Mouse (Mus musculus): ENCODE measurements around the gene Uck2.

Gene Uck2

DNA sequence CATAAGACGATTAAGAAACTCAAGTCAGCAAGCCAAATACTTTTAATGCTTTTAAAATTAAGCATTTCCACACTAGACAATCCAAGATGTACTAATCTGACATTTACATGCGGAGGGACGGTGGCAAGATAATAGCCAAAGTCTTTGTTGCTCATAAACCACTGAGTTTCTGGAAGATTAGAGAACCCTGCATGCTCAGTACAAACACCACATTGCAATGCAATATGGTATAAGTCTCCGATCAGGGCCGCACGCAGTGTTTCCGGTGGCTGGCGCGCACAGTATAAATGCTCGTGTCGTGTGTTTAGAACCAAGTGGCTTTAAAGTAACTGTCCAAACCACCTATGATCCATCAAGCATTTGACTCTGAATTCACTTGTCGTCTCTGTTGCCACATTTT is 31.5 kb downstream of the Uck2 start:
- no peak for DNase-seq (ENCODE audit: low spot score in 2 of 2)

DNA sequence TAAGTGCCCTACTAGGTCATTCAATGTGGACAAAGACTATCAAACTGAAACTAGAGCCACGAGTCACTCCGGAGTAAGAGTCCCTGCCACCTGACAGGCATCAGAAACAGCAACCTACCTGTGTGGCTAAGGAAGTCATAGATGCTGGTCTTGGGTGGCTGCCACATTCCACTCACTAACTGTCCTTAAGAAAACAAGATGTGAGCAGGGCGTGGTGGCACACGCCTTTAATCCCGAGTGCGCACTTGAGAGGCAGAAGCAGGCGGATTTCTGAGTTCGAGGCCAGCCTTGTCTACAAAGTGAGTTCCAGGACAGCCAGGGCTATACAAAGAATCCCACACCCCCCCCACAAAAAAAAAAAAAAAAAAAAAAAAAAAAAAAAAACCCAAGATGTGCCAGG is 35.2 kb downstream of the Uck2 start:
- no peak for DNase-seq (ENCODE audit: low spot score in 2 of 2)

DNA sequence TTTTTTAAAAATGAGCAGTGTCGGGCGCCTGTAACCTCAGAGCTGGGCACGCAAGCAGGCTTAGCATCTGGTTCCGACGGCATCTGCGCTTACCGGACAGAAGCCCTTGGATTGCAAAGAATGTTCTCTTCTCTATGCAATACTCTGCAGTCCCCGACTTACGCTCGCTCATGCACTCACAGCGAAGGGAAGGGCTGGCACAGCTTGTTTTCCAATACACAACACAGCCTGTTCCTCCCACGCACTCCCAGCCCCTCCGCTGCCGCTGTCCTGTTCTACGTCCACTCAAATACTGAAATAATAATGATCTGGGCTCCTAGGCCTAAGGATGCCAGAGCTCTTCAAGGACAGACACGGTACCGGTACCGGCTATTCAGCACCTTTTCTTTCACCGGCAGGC is 35.9 kb downstream of the Uck2 start:
- DNase-seq (ENCODE audit: low spot score in 2 of 2), result no peak

DNA sequence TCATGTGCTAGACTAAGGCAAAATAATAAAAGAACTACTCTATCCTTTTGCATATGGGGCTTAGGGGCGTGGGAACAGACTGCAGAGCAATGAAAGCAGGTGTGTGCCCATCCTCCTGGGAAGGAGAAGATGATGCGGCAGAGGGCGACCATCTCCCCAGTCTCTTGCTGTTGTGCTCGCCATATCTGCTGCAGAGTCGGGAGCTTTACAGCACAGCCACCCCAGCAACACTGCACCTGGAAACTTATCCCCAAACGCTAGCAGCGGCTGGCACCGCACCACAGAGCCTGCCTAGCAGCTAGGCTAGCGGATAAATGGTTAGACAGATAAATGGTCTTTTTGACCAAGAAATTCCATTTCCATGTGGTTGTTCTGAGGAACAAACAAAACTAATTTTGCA is 37.2 kb downstream of the Uck2 start:
- DNase-seq (ENCODE audit: low spot score in 2 of 2), result no peak

DNA sequence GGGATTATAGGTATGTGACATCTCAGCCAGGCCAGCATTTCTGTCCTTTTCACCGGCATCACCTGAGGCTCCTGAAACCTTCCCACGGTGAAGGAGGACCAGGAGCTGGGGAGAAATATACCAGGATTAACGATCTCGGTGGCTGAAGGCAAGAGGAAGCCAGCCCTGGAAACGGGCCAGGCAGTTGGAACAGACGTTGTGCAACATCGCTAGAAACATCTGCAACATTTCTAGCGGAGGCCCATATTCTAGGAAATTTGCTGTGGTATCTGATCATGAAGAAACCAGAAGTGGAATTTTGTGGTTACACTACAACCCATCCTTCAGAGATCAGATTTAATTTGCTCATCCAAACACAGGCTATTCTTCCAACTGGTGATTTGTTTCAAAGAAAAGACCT is 38.1 kb downstream of the Uck2 start:
- no peak for DNase-seq (ENCODE audit: low spot score in 2 of 2)

DNA sequence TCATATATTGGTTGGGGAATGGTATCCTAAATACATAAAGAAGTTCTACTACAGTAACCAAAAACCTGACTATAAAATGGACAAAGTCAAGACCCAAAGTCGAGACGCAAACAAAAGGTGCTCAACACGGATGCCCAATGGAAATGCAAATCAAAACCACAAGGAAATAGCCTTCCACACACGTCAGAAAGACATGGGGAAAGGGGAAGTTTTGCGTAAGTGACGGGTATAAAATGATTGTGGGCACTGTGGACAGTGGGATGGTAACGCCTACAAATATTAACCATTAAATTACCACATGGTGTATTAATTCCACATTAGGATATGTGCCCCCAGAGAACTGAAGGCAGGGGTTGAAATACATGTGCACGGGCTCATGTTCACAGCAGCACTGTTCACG is 38.8 kb downstream of the Uck2 start:
- DNase-seq (ENCODE audit: low spot score in 2 of 2), result no peak

DNA sequence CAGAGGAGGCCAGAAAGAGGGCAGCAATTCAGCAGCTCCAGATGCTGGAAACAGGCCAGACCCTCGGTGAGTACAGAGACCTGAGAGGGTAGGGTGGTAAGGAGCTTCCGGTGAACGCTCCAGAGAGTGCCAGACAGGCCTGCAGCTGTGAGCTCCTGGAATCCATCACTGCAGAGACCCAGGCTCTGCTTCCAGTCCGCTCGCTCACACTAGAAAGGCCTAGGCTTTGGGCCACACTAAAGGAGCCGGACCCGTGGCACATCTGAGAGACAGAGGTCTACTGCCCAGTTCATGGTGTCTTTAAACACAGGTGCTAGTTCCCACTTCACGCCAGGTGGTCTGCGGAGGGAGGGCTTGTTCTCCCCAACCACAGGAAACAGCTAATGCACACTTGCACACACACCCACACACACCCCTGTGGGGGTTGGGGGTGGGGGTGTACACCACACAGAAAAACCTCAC is 39.9 kb downstream of the Uck2 start:
- peak; percentile 17 to 27 for DNase-seq (ENCODE audit: low spot score in 2 of 2)

DNA sequence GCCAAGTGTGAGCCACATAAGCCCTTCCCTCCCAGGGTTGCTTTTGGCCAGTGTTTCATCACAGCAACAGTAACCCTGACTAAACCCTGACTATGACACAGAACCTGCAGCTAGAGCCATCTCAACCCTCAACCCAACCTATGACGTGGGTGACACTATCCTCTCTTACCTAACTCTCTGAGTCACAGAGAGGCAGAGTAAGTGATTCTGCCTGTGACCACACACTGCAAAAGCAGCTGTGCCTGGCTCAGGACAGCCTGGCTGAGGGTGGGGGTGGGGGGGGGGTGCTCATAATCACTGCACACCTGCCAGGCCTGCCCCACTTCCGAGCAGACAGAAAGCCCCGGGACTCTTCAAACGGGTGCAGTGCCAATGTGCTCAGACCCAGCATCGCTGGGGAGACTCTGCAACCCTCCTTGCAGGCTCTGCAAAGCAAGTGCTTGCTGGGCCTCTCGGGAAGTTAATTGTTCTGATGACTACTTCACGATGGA is 42.9 kb downstream of the Uck2 start:
- DNase-seq (ENCODE audit: low spot score in 2 of 2), result no peak

DNA sequence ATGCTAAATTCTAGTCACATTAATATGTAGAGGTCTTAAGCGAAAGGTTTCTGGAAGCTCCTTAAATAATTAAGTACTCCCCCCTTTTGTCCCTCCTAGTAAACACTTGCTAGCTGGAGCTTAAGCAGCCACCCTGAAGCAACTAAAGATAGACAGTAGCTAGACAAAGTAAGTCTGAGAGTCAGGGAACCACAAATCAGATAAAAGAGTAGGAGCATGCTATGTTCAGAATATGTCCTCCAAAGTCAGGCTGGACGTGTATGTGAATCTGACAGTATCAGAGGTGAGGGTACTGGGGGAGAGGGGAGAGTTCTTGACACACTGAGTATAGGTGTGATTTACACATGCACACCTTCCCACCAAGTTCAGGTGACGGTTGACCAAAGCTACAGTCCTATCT is 43.6 kb downstream of the Uck2 start:
- no peak for DNase-seq (ENCODE audit: low spot score in 2 of 2)

DNA sequence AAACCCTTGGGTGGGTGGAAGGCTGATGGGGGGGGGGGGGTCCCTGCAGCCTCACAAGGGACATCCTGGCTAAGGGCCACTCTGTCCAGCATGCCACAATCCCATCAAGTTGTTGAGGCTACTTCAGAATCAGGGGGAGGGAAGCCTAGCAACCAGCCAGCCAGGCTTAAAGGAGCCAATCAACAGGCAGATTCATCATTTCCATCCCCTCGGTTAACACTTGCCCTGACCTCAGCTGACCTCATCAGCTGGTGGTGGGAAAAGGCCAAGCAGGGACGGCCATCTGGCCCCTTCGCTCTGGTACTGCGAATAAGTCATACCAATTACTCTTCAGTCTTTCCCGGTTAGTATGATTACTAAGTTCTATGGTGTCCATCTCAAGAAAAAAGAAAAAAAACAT is 44.8 kb downstream of the Uck2 start:
- DNase-seq (ENCODE audit: low spot score in 2 of 2), result no peak

DNA sequence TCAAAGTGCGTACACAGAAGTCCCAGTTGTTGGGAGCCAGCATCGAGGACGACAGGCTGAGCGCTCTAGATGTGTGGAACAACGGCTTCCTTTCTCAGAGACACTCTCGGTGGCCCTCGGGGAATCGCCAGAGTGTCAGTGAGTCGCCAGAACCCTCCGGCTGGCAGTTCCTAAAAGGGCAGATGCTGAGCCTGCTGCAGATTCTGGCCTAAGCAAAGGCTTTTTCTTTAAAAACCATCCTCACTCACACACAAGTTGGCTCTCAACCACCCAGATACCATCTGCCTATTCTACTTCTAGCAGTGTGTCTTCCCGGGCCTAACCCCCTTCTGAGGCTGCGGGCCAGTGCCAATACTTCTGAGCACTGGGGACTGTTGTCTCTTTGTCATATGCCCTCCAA is 45.2 kb downstream of the Uck2 start:
- DNase-seq (ENCODE audit: low spot score in 2 of 2), result no peak

DNA sequence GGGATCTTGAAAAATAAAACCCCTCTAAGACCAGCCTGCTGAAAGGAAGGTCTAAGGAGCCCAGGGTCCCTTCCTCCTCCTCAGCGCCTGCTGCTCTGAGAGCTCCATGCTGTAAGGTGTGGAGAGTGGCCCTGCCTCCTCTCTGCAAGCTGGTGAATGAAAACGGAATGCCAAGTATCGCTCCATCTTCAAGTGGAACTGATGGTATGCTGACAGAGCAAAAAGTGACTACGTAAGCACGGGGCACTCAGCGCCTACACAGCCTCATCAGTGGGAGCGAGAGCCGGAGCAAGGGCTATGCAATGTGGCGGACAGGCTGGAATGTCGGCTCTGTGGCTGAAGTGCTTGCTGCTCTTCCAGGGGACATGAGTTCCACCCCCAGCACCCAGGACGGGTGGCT is 47.3 kb downstream of the Uck2 start:
- no peak for DNase-seq (ENCODE audit: low spot score in 2 of 2)

DNA sequence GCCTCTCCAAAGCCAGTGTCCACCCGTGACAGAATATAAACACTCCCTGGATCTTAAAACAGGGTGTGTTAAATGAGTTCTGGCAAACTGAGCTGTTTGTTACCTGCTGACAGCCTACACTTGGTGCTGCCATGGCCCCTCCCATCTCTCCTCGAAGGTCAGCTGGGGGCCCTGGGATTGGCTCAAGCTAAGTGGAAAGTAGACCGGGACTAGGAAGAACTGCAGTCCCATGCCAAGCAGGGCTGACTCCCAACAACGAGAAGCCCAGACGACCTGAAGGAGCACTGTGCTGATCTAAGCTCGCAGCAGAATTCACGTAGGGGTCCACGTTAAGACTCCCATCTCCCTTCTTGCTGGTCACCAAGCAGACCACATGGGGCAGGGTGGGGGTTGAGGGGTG is 48.3 kb downstream of the Uck2 start:
- DNase-seq (ENCODE audit: low spot score in 2 of 2), result no peak

DNA sequence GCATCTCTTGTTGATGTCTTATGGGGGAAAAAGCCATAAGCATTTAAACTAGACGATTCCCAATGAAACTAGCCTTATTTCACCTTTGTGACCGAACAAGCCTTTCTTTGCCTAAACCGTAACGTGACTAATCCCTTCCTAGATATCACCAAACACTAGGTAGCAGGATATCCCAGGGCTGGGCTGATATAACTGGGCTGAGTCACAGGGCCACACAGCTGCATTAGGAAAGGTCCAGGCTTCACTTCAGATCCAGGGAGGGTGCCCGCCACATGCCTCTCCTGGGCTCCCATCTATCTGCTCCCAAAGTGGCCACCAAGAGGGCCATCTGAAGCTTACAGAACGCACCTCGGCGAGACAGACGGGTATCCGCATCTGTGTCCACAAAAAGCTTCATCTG is 50.8 kb downstream of the Uck2 start:
- no peak for DNase-seq (ENCODE audit: low spot score in 2 of 2)

DNA sequence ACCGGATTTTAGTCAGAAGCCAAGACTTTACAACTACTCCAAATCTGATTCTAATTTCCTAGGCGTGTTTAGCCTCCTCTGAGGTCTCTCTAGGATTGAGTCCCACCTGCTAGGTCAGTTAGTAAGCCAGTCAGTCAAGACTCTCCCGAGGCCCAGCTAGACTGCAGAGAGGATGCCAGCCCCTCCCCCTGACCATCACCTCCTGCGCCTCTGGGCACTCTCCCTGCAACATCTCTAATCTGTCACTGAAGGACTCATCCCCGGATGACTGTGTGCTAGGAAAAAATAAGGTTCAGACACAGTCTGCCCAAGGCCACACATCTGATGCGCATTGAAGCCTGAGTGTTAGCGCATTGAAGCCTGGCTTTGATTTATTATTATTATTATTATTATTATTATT is 52.2 kb downstream of the Uck2 start:
- no peak for DNase-seq (ENCODE audit: low spot score in 2 of 2)

DNA sequence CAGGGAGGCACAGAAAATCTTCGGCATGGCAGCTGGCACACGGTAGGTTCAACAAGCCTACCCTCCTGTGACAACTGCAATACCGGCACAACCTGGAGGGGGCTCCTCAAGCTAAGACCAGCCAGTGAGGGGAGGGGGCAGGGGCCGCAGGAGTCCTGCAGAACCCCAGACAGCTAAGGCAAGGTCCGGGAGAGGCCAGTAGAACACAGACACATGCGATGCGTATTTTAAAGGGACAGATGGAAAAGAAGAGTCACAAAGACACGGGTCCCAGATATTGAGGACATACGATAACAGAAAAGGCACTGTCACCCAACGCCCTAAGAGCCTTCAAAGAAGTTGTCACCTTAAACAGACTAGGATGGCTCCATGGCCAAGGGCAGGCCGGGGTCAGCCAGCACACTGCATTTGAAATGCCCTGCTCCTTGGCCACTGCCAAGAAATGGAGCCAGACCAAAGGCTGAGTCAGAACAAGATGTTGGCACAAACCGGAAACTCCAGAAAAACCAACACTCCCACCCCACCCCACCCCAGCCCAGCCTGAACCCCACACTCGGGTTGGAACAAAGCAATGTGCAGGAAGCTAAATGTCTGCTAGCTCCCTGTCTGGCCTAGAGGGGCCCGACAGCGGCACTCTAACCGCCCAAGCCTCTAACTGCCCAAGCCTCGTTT is 53.4 kb downstream of the Uck2 start:
- no peak for DNase-seq (ENCODE audit: low spot score in 2 of 2)

DNA sequence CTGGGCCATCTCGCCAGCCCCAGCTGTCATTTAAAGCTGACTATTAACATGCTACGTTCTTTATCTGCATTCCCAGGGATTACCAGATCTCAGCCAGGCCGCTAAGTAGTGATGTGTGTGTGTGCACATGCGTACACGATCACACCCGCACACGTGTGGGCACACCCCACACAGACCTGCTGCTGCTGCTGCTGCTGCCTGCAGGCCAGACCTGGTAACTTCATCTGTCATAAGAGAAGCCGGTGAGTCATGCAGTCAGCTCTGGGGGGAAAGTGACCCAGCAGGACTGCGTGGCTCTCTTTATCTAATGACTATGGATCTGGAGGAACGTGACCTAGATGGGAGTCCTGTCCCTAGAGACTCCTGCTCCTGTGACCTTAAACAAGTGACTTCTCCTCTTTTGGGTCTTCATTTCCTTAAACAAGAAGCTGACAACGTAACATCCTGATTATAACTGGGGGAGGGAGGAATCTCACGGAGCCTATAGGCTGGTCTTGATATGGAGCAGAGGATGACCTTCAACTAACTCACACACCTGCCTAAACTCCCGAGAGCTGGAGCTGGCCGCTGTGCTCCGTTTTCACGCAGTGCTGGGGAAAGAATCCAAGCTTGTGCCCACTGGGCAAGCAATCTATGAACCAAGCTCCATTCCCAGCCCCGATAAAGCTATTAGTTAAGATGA is 54.0 kb downstream of the Uck2 start:
- DNase-seq (ENCODE audit: low spot score in 2 of 2), result no peak

DNA sequence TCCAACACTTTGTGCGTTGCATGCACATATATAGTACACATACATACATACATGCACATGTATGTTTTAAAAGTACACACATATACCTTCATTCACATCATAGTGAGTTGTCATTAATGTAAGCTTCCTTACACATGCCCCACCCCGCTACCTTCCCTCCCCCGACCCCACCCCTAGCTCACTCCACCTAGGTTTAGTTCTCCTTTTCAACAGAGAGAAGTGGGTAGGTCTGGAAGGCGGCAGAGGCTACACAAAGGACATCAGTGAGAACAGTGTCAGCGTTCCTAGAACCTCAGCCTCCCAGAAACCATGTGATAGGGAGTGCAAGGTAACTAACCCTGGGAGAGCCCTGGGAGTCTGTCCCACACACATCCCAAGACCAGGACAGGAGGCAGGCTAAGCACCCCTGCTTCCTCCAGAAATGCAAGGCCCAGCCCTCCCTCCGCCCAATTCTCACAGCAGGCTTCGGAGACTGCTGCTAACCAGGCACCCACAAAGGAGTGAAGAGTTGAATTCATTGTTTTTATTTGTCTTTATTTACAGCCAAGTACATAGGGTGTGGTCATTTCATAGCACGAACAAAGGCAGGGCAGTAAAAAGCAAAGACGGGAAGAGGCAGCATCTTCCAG is 62.6 kb downstream of the Uck2 start:
- DNase-seq (ENCODE audit: low spot score in 2 of 2), result no peak

DNA sequence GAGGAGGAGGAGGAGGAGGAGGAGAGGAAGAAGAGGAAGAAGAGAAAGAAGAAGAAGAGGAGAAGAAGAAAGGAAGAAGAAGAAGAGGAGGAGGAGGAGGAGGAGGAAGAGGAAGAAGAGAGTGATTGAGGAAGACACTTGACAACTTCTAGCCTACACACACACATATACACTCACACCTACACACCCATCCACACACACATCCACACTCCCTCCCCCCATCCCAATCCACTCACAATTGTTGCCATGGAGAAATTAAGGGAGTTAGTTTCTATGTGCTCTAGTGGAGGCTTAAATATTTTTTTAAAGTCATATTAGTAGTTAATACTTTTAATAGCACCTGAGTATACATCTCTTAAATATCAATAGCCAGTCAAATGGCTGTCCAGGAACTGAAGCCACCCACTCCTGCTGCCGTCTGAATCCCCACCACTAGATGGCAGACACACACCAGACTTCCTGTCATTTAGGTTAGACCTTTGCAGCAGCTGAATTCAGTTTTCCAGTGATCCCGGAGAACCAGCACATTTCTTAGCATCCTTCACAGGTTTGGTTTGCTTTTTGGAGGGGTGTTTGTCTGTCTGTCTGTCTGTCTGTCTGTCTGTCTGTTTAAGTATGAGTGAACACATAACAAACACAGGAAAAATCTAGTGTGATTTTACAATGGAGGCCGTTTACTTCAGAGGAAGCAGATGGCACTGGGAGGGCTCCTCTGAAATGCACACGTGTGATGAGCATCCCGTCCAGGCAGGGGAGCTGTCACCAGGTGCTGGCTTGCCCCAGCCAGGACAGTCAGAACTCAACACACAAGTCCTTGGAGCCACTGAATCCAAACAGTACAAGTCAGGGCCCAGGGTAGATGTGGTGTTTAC is 64.6 kb downstream of the Uck2 start:
- peak; percentile 56 to 72 for DNase-seq (ENCODE audit: low spot score in 2 of 2)

DNA sequence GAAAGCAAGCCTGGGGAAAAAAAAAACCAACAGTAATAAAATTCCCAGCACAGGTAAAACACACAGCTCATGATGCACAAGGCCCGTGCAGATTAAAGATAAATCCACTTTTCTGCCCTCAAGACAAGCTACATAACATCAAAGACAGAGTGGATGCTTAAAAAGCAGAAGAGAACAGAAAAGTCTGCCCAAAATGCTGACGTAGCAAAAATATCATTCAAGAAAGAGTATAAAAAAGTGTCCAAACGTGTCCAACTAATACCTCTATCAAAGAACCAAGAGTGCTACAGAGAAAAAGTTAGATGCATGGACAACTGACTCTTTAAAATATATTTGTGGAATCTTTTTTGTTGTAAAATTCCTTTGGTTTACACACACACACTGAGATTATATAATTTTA is 69.7 kb downstream of the Uck2 start:
- no peak for DNase-seq (ENCODE audit: low spot score in 2 of 2)

DNA sequence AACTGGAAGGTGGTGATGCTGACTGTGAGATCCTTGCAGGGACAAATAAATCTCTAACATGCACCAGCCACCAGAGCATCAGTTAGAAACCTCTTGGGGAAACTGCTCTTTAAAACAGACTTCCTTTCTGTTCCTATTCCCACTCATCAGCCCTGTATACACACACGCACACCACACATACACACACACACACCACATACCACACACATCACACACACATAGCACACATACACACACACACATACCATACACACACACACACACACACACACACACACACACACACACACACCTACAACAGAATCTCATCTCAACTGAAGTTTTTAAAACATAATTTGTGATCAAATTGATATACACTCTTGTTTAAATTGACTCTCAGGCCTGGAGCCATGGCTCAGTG is 72.4 kb downstream of the Uck2 start:
- DNase-seq (ENCODE audit: low spot score in 2 of 2), result no peak

DNA sequence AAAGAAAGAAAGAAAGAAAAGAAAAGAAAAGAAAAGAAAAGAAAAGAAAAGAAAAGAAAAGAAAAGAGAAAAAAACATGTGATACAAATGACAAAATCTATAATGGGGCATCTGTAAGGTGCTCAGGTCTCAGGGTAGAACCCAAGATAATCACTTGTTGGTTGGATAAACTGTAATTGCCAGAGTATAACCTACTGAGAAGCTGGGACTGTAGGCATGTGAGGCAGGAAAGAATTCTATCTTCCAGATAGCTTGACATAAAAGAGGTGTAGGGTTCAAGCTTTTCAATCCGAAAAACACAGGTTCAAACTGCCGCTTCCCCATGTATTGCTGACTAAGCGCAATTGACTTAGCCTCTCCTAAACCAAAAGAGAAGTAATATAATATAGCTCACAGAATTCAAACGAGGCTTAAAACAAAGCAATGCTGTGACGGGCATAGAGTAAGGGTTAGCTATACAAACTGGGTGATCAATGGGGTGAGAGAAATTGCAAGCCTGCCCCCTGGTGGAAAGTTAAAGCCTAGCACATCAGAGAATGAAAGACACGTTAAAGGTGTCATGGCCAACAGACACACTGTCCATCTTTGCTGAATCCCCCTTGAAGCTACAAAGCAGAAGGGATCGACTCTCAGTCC is 73.0 kb downstream of the Uck2 start:
- DNase-seq (ENCODE audit: low spot score in 2 of 2), result peak in 1 of 2 experiments; percentile 38

All from spleen, postnatal 14 days (tissue).